Mouse (Mus musculus) 3T3-L1 (cell line): ENCODE data around the gene Magee2.
"Not testable (repeated sequence)": the region's sequence is repeated elsewhere in the genome, so short reads cannot be mapped to it uniquely, and the experiment has no call there.

Experiments used
- DNase-seq: peaks from one replicate; pipeline ENCODE4 v3.0.0-alpha.2; 2015; ENCODE audit warnings: low read depth, low spot score

The Magee2 gene

DNA sequence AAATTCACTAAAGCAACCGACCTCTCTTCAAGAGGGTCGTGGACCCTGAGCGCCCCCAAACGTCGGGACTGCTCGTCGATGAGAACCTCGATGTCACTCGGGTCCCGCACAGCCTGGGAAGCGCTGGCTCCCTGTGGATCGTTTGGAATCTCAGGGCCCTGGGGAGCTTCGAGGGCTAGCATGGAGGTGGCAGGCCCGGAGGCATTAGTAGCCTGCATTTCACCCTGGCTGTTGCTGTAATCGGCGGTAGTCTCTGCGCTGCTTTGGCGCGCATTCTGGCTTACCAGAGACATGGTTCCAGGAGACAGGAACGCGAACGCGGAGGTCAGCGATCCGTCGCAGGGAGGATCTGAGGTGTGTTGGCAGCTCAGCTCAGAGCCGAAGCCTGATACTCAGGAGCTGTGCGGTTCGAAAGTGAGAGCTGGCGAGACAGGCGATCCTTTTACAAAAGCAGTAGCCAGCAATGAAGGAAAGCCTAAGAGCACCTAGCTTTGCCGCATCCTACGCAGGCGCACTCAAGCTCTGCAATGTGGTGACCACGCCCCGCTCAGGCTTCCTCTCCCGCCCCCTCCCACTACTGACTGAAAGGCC lies at the start of gene Magee2:
Gene Magee2 (minus strand): TSS at position 517 of the 591 bp plus-strand sequence.
- no peak for DNase-seq

DNA sequence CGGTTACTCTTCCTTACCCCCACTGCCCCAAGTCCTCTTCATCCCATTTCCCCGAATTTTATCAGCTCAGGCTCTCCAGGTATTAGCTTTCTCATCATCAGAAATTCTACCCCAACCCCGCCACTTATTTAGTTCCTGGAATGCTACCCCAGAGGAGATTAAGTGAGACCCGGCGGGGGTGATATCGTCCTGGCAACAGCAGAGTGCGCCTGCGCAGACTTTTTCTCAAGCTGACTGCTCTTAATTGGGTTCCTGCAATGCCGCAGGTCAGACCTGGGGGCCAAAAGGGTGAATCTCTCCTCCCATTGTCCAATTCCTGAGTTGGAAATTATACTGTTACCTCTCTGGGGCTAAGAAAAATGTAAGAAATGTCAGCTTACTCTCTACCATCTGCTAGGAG lies 3.5 kb downstream of the Magee2 start:
- no peak for DNase-seq

DNA sequence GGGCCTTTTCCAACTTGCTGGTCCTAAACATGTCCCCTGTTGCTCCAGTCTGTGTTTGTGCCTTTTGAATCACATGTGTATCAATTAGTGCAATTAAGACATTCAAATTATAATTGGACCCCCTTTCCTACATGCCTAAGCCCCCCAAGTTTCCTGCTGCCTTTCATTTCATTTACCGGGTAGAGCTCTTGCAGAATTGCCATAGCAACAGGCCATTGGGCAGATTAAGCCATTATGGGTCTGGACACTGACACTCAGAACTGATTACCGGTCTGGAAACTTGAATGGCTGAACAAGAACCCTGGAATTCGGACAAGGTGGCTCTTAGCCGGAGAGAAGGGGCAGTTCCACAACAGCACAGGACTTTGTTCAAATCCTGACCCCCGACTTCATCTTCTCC lies 39.5 kb downstream of the Magee2 start:
- DNase-seq, result not testable (repeated sequence)

DNA sequence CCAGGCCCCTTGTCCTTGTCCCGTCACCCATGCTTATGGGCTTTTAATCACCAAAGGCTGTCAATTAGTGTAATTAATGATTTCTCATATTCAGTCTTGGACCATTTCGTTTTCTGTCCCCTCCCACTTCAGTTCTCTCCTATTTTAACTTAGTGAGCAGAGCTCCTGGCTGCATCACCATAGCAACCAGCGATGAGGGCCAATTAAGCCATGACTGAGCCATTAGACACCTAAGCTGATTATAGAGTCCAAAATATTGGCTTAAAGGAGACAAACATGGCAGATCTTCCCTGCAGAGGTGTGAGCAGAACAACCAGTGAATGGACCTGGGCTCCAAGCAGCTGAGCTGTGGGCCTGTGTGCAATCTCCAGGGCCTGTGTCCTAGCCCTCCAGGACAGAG lies 40.1 kb downstream of the Magee2 start:
- DNase-seq, result not testable (repeated sequence)

DNA sequence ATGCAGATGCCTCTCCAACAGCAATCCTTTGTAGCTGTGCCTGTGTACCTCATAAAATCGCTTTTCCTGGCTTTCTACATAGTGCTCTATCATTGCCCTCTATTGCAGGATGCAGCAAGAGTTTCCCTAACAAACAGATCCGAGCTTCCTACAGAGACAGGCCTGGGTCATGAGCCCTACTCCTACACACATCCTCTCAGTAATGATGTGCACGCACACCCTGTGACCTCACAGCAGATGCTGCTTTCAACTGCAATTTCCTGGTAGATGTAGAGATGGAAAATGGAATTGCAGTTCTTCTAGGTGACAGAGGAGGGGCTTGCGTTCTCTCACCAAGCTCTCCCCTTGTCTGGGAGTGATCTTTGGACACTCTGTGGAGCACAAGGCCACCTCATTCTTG lies 43.4 kb downstream of the Magee2 start:
- DNase-seq, result not testable (repeated sequence)
